Mouse (Mus musculus) kidney, adult 8-10 months (tissue): ENCODE results near the gene Irf2bpl.

Experiments
- DNase-seq, 2 experiments: peaks; one replicate each; pipeline ENCODE4 v3.0.0; 2022

Irf2bpl gene

DNA sequence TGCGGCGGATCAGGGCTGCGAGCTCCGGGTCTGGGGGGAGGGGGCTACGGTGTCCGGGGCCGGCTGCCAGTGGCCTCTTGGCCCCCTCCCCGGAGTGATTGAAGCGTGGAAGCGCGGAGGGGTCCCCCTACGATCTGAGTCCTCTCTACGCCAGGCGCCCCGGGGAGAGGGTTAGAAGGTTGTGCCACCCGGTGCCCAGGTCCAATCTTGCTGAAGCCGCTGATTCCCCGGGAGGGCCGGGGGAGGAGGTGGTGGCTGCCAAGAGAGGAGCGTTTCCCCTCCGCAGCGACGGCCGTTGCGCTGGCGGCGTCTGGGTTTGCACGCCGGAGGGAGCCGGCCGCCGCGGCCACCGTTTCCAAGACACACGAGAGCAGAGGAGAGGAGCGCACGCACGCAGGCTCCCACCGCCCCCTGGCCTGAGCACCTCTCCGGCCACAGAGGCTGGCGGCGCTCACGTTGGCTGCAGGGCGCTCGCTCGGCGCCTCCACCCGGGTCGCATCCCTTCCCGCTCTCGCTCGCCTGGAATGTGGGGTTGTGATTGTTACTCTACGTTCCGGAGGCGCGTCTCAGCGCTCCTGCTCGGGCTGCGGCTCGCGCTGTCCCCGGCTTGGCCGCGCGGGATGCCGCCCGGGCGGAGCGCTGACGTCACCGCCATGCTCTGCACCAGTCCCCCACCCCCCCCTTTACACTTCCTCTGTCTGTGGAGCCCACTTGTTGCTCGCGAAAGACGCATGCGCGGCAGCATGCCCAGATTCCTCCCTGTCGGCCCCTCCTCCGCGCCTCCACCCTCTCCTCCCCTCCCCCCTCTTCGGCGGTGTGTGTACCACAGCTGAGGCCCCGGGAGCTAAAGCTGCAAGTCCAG is at the start of gene Irf2bpl:
Irf2bpl (minus strand) TSS at position 602 of the 862 bp plus-strand sequence.
- DNase-seq, result peak; percentile 99

DNA sequence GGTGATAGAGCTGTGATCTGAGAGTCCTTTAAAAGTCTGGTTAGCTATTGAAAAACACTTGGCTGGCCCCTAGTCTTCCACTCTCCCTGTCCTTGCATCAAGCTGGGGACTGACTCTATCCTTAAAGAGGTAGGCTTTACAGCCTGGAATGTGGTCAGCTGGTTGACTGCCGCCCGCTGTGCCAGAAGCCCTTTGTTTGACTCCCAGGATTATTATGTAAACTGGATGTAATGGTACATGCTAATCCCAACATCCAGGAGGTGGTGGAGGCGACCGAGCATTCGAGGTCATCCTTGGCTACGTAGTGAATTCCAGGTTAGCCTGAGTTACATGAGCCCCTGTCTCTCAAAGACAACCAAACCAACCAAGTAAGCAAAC is 48.0 kb upstream of the Irf2bpl start:
- DNase-seq, result peak; percentile 66 to 81

DNA sequence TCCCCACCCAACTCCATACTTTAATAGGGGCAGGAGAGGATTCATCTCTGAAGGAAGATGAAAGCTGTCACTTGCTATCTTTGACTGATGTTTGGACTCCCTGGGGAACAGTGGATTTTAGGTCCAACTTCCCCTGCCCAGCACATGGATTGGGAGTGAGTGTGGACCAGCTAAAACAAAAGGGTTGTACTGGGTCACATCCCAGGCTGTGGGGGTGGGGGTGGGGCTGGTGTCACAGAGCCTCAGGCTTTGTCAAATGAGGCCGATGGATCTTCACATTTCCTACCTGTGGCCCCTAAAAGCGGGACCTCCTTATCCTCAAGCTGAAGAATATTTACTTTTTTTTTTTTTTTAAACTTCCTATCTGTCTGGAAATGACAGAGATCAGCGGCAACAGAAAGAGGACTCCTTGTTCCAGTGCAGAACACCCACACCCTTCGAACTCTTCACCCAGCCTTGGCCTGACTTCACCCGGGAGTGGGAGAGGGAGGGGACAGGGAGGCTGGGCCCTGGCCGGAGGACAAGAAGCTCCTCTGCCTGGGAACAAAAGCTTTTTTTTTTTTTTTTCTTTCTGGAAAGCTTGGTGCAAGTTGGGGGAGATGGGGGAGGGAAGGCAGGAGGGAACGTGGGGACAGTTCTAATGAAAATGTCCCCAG is 47.4 kb upstream of the Irf2bpl start:
- DNase-seq, result peak; percentile 78 to 90

DNA sequence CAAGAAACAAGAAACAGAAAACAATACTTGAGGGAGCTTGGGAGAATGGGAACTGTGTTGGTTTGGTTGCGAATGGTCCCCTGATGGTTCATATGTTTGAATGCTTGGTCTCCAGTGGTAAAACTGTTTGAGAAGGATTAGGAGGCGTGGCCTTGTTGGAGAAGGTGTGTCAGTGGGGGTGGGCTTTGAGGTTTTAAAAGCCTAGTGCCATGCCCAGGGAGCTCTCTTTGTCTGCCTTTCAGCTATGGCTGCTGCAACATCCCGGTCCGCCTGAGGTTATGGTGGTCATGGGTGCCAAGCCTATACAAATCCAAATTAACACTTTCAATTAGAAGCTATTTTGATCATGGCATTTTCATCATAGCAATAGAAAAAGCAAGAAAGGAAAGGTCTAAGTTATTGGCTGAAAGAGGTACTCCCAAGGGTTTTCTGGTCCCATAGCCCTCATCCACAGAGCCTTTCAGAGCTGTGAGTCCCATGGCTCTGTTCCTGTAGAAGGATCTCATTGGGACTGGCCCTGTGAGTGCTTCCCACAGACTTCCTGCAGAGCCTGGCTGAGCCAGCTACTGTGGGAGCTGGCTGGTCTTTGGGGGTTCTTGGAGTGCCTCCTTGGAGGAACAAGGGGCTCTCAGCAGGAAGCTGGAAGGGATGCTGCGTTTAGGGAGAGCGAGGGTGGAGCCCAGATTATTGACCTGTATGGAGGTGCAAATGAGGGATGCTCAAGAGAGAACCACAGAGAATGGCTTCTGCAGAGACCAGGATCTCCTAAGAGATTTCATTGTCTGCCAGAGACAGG is 46.5 kb upstream of the Irf2bpl start:
- DNase-seq, result no peak

DNA sequence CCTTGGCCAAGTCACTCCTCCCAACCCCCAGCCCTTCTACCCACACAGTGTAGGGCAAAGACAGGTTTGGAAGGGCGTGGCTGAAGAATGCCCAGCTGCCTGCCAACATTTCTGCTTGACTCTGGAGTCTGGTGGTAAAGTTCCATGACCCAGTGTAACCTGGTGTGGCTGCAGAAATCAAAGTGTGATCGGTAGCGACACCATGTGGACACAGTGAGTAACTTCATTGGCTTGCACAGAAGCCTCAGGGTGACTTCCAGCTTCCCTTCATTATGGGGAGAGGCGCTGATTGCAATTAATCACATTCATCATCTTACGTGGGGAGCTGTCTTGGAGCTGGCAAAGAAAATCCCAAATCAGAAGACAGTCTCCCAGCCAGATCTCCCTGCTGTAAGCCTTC is 39.2 kb upstream of the Irf2bpl start:
- peak; percentile 89 to 93 for DNase-seq

DNA sequence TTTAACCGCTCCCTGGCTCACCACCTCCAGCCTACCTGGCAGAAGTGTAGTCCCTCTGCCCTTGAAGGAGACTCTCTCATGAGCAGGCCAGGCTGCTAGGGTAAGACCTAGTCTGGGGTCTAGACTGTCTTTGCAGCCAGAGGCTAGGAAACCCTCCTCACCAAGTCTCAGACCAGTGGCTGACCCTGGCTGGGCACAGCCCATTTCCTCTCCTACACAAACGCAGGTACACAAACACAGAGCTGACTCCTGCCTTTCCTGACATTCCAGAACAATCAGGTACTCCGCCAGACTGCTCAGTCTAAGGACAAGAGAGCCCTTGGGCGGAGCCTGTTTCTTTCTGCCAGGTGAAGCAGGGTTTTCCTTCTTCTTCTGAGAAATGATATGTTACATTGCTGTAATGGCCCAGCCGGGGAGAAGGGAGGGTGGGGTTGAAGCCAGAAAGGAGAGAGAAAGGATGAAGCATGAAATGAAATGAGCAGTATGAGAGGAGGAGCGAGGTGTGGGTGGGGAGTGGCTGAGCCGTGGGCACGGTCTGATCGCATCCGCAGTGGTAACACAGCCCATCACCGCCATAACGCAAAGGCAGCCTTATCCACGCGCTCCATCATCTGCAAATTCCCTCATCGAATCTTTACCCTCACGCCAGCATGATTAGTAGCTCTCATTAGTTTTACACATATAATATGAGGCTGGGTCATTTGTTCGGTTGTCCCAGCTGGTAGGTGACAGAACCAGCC is 34.6 kb upstream of the Irf2bpl start:
- DNase-seq, result no peak

DNA sequence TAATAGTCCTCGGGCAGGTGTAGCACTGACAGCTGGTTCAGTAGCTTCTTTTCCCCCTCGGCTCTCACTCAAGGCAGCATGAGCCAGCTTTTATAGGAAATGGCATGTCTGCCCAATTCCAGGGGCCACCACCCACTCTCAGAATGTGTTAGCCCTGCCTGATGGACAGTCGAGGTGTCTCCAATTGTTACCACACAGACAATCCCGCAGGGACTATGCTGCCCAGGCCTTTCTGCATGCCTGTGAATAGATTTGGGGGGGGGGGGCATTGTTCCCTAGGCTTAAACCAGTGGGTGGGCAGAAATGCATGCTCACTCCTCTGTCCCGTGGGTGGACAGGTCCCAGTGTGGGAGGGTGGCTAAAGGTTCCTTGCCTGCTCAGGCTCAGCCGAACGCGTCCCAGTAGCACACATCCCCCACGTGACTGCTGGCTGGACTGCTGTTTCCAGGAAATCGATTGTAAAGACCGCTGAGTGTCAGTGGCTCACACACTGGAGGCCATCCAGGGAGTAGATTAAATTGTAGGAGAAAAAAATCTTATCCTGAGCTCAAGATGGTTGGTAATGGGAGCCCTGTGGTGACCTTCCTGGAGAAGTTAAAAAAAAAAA is 33.9 kb upstream of the Irf2bpl start:
- peak; percentile 62 to 65 for DNase-seq

DNA sequence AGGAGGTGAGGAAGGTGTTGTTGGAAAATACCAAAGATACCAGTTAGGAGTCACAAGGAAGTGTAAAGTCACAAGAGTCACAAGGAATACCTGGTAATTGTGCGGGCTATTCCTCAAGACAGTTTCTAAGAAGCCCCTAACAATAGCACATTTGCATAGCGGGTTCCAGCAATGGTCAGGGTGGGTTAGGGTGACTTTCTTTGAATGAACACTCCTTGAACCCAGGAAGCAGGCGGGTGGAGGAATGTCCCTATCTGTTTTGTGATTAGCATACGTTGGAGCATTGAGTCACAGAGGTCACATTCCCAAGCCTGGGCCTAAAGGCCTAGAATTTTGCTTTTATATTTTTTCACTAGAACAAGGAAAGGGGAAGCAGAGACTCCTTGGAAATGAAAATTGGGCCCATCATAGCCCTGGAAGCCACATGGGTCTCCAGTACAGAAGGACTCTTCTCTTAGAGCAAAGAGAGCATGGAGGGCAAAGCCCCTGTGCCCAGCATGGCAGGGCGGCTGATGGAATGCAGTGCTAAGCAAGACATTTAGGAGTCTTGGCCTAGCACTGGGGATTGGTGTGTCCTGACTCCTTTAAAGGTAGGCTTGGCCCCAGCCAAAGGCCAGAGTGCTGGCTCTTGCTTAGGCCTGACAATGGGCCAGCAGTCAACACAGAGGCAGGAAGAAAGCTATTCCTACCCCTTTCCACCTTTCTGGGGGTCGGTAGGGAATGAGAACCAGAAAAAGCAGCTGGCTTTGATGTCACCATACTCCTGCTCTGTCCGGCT is 32.4 kb upstream of the Irf2bpl start:
- DNase-seq, result no peak

DNA sequence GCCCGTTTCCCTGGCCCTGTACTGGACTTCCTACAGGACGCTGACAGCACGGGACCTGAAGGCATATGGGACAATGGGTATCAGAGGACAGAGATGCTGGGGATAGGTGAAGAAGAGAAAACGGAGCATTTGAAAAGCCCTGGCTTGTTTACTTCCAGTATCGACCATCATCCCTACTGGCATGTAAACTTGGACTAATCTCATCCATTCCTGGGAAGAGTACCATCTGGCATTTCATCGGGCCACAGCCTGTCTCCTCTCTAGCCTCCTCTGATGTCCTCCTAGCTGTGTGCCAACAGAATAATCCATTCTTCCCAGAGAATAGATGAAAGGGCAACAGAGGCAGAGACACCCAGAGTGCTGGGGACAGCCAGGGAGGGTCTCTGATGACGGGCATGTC is 31.0 kb upstream of the Irf2bpl start:
- DNase-seq, result no peak

DNA sequence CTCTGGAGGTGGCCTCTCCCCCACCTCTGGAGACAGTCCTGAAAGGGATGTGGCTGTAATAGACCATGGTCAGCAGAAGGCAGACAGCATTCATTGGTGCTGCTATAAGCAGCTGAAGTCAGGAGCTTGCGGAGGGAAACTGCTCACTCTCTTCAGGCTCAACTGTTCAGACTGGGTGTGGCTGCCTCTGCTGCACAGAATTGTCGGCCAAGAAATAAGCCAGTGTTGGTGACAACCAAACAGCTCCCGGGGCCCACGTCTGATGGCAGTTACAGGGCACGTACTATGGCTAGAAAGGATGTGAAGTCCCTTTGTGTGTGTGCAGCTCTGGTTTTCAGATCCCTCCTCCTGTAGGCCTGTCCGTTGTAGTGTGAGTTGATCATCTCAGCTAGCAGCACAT is 30.2 kb upstream of the Irf2bpl start:
- no peak for DNase-seq

DNA sequence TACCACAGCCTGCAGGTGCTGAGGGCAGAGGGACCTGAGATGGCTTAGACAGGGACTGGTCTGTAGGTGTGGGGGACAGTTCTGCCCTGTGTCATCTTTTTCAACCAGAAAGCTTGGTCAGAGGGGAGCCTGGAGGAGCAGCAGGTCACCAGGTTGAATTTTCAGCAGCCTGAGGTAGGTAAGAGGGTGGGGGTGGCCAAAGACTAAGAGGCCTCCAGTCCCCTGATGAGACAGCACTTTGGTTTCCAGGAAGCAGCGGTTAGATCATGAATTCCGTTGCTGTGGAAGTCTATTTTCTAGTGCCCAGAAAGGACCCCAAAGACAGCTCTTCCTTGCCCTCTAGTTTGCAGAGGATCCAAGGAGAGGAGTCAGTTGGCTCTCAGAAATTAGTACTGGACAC is 29.8 kb upstream of the Irf2bpl start:
- no peak for DNase-seq

DNA sequence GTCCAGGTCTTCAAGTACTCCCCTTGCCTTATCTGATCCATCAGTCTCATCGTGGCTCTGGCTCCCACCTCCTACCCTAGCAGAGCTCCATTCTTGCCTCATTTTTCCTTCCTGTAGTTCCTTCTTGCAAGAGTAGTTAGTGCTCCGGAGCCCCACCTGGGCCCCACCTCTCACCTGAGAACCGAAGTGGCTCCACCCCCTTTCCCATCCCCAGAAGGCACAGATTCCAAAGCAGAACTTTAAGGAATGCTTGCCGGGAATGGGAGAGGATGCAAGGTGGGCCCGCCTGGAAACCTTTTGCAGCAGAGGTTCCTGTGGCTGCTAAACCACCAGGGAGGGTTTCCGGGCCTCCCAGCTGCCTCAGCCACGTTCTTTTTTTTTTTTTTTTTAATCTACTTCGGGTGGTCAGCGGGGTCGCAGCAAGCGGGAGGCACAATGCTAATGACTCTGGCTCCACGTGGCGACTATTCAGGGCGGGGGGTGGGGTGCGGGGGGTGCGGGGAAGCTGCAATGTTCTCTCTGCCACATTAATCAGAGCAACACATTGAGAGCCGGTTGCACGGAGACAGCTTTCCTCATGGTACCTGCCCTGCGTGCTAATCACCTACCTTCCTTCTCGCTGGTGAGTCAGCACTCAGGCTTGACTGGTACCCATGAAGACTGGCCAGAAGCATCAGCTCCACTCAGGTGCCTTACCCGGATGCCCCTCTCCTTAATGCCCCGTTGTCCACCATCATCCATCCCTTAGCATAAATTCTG is 27.9 kb upstream of the Irf2bpl start:
- no peak for DNase-seq

DNA sequence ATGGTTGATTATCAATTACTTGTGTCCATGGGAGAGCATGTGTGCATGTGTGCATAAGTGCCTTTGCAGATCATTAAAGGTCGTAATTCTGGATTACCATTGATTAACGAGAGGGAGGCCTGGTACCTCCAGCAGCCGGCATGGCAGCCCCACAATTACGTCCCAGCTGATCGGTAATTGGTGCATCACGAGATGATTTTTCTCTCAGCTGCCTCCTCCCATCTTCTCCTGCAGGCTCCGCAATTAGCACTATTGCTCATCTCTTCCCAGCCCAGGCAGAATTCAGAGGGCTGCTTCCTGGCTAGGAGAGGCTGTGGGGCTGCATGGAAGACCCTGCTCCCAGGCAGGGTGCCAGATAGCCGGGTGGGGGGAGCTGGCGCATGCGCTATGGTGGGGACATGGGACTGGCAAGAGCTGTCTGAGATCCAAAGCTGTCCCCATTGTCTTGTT is 26.9 kb upstream of the Irf2bpl start:
- DNase-seq, result no peak

DNA sequence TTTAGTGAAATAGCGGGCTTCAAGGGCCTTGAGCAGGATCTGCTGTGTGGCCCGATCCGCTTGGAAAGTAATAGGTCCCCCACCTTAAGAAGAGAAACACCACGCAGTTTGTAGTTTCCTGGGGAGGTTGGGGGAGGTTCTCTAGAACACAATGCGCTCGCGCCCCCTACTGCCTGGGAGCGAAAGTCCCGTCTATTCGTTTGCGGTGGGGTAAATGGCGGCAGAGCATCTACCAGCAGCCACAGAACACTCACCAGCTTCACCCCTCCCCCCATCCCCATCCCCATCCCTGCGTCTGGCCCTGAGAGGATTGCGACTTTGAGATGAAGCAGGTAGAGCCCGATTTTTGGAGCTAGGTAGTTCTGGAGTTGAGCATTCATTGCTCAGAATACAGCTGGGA is 21.8 kb upstream of the Irf2bpl start:
- peak; percentile 81 to 89 for DNase-seq

DNA sequence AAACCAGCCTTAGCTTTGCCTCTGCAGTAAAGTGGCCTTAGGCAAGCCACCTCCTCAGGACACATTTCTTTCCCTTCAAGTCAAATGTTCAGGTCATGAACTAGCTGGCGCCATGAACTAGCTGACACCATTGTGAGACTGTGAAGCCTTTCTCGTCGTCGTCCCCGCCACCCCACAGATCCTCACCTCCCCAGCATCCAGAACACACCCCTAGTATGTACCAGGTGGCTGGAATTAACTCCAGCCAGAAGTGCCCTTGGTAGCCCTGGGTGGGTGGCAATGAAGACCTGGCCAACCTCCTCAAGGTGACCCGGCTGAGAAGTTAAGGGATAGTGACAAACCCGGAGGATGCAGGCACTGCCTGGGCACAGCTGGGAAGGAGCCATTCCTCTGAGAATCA is 21.3 kb upstream of the Irf2bpl start:
- DNase-seq, result no peak

DNA sequence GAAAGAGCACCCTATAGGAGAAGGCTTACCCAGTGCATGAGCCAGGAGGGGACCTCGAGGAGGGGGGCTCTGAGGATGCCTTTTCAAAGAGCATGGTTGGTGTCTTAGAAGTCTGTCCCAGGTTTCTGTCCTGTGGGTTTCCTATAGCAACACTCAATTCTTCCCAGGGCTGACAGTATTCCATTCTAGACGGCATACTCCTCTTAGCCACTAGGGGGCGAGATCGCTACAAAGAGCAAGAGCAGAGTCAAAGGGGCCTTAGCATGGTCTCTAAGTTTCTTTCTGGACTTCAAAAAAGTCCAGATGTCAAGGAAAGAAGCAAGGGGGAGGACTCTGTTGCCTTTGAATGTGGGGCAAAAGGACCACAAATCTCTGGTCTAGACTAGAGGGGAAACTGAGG is 20.6 kb upstream of the Irf2bpl start:
- DNase-seq, result peak in 1 of 2 experiments; percentile 65

DNA sequence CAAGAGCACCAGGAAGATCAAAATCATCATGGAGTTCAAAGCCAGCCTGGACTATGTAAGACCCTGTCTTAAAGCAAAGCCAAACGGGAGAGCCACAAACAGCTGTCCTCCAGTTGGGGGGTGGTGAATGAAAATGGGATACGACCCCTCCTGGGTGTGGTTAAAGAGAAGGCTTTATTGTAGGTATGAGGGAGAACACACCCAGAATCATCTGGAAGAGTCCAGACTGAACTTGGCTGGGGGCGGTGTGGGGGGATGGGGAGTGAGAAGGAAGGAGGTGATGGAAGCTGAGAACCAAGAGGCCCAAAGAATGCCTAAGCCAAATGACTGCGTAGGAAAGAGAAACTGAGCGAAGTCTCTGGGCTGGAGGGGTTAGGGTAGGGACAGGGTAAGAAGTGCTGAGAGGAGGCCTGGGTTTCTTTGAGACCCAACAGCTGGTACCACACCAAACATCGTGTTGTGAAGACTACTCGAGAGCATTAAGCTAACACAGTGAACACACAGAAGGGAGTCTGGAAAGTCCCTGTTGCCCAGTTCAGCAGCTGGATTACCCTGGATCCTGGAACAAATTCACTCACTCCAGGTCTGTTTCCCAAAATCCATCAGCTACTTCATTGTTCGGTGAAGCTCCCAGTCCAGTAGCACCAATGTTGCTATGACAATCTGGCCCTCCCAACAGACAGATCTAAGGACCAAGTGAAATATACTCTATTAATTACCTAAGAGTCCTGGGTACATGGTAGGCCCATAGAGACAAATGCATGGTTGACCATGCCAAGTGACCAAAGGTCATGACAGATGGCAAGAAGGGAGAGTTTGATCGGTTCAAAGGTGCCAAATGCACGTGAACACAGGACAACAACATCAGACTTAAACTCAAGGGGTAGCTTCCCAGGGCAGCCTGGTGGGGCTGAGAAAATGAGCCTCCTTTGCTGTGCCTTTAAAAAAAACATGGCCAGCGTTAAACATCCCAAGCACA is 19.5 kb upstream of the Irf2bpl start:
- peak; percentile 74 to 80 for DNase-seq

DNA sequence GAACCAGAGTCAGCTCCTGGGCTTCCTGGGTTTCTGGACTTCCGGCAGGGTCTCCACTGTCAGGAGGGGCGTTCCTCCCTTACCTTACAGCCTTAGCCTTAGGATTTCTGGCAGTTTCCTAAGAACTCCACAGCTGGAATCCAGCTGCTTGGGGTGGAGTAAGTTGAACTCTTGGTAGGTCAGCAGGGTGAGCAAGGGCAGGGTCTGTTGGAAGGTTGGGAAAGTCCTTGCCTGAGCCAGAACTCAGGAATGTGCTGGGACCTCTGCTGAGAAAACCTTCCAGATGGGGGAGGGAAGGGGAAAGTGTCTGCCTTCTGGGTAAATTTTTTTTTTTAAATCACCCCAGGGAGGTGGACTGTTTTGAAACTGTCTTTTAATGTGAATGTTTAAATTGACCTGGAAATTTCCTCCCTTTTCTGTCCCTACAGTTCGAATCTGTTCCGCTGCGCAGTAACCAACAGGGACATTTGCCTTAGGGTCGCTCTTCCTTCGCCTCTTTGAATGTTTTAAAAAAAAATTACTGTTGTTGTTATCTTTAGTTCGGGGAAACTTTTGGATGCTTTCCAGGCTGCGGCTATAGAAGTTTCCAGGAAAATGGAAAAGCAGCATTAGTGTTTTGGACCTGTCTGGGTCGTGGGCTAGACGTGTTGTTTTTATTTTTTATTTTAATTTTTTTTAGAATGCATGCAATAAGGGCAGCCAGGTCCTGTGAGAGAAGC is 15.0 kb upstream of the Irf2bpl start:
- peak; percentile 44 to 57 for DNase-seq

DNA sequence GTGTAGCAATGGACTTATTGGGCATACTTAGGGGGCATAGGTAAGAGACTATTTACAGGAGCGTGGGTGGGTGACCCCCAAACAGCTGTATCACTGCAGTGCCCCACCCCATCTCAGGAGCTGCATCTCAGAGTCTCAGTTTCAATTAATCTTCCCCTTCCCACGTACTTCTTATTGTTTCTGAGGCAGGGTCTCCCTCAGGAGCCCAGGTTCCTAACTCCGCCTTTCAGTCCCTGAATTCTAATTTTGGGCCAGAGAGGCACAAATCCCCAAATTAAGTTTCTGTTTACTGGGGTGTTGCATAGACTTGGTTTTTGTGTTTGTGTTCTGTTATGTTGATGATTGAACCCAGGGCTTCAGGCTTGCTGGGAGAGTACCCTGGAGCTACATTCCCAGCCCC is 13.8 kb upstream of the Irf2bpl start:
- DNase-seq, result no peak
